Mouse (Mus musculus) olfactory bulb, adult 2 months (tissue): Measurements from ENCODE around the gene Lypd1. TPM values are rescaled to one million over a fixed set of nuclear protein-coding genes. Genes with fewer than 3 reads are reported as not detected.

Source experiments
- H3K27ac ChIP-seq: fragments of 200-500 bp; 2 replicates; pipeline ENCODE4 v1.5.1; 2012; ENCODE audit warnings: low read depth, low read length; ENCODE audit not compliant: insufficient read depth
- H3K4me1 ChIP-seq: fragments of 200-500 bp; 2 replicates; pipeline ENCODE4 v1.6.1; 2012; ENCODE audit warnings: low read length; ENCODE audit not compliant: control insufficient read depth, insufficient read depth
- H3K4me3 ChIP-seq: fragments of 200-500 bp; 2 replicates; pipeline ENCODE4 v1.5.1; 2012; ENCODE audit warnings: mild to moderate bottlenecking, low read depth, low read length, moderate library complexity; ENCODE audit not compliant: insufficient read depth
- CTCF ChIP-seq: fragments of 200-500 bp; IDR thresholded peaks from 2 replicates; pipeline ENCODE4 v1.5.1; 2012; ENCODE audit warnings: low read depth, mild to moderate bottlenecking, low read length, moderate library complexity; ENCODE audit not compliant: insufficient read depth
- POLR2A ChIP-seq: fragments of 200-500 bp; IDR thresholded peaks from 2 replicates; pipeline ENCODE4 v1.6.1; 2012; ENCODE audit warnings: mild to moderate bottlenecking, low read depth, low read length, moderate library complexity; ENCODE audit not compliant: insufficient read depth
- WGBS: fragments of 180-500 bp; shearing (Covaris S2); methylation state at CpG from one replicate; pipeline ENCODE4 v1.1.7; 2018; 5-methylcytosine and 5-hydroxymethylcytosine counted together
- polyA plus RNA-seq: library from polyadenylated mRNA; stranded (reverse); fragments of >200 nt; gene quantifications from 2 replicates; pipeline ENCODE4 v1.2.4, GENCODE M21; 2012; ENCODE audit warnings: low replicate concordance; ENCODE audit not compliant: missing spikeins, insufficient read depth, insufficient read length

Lypd1 gene
- polyA plus RNA-seq, 1 experiment: not detected

- WGBS: 76% methylated on average over 4 of the region's 4 CpGs
Observed at GRCm38 (mm10) chr1:125823611-125824010, 89.3 kb downstream of the Lypd1 start.

GRCm38 (mm10) chr1:125821101-125821500, 91.8 kb downstream of the Lypd1 start:
- 83% methylated on average over 7 of the region's 7 CpGs for WGBS
- H3K4me1 ChIP-seq: no peaks in the 10 kb centered on the region
- H3K4me3 ChIP-seq: no peak overlapping the region
- no peak overlapping the region for H3K27ac ChIP-seq
- no peak for TF ChIP-seq POLR2A
- no peak for TF ChIP-seq CTCF

More at GRCm38 (mm10) chr1:125823611-125824010, 89.3 kb downstream of the Lypd1 start:
- no peak overlapping the region for H3K4me3 ChIP-seq
- no peaks in the 10 kb centered on the region for H3K4me1 ChIP-seq
- no peak for TF ChIP-seq CTCF
- TF ChIP-seq POLR2A: no peak
- H3K27ac ChIP-seq: no peak overlapping the region

Other genes with a start within 250 kb of the Lypd1 start
- not detected in 2 replicates for gene Gpr39, start 236.1 kb downstream of the Lypd1 start, polyA plus RNA-seq